Mouse (Mus musculus) cerebellum, postnatal 10 days (tissue): ENCODE results near the gene Fitm1.

Source experiments
- DNase-seq, 2 experiments: peaks; one replicate each; pipeline ENCODE4 v3.0.0; 2021; ENCODE audit warnings: mixed read lengths in 2 of 2

The Fitm1 gene

GRCm38 (mm10) chr14:55575302-55575701 is at the start of gene Fitm1:
Gene Fitm1, plus strand, starts transcription at chr14:55575617.
- DNase-seq = no peak

DNA sequence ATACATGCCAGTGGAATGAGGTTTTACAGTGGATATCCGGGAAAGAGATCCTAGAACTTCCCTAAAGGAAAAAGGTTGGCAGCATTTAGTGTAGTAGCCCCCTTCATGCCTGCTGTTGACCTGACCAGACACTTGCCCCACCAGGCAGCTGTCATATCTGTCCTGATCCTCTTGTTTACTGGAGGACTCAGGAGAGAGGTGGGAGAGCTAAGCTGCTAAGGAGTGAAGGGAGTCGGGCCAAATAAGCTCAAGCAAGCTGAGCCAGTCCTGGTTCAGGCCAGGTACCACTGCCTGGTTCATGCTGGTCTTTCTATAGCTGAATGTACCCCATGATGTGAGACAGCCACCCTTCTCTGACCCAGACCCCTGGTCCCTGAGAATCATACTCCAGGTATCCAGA is 48.7 kb upstream of the Fitm1 start:
- no peak for DNase-seq

DNA sequence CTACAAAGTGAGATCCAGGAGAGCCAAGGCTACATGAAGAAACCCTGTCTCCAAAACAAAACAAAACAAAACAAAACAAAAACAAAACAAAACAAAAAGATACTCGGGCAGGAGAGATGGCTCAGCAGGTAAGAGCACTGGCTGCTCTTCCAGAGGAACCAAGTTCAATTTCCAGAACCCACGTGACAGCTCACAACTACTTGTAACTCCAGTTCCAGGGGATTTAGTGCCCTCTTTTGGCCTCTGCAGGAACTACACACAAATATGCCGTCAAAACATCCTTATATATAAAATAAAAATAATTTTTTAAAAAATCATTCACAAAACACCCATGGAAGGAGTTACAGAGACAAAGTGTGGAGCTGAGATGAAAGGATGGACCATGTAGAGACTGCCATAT is 47.5 kb upstream of the Fitm1 start:
- DNase-seq = peak; percentile 54 to 71

DNA sequence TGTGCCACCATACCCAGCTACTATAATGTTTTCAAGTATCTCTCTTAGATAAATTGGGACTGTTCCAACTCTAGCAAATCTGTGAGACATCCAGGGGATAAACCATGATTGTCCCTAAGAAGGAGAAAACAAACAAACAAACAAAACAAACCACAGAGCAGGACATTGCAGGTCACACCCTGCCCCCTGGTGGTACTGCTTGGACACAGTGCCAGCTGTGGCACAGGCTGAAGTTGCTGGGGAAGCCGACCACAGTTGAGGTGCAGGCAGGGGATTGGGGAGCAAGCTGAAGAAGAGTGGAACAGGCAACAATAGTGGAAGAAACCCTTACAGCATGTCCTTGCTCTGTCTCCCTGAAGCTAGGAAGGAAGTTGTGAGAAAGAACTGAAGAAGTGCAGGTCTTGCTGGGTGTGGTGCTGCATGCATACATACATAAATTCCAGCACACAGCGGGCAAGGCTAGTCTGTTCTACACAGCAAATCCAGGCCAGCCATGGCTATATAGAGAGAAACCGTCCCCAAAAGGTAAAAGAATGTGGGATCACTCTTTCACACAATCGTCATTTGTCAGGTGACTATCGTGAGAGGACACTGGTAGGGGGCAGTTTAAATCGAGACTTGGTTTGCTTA is 39.2 kb upstream of the Fitm1 start:
- peak; percentile 81 to 85 for DNase-seq

DNA sequence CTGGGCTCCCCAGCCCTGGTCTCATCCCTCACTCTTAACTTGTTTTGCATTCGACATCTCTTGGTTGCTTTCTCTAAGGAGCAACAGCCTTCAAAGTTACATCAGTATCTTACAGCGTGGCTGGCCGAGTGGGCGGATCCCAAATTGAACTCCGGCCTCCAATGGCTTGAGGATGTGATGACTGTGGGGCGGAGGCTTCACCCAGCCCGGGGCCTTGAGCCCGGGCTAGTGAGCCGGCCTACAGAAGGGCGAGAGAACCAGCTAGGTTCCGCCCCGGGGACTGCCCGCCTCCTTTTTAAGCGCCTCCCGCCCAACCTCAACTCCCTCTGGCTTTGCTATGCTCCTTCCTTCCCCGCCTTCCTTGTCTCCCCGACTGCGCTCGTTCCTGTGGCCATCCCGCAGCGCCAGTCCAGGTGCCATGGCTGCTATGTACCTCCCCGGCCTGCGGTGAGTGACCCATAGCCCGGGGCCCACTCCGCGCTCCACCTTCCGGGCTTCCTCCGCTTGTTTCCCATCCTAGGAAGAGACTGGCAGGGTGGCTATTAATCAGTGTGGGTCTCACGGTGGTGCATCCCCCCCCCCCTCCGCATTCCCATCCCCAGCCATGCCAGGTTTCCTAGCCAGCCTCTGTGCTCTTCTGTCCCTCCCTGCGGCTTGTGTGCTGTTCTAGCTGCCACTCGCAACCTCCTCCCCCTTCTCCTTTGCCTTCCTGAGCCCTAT is 35.2 kb upstream of the Fitm1 start, which contains the start of gene Pck2:
Pck2 (plus strand) TSS at position 200 of the 720 bp plus-strand sequence.
- peak; percentile 83 to 87 for DNase-seq

- DNase-seq = peak; percentile 93 to 95
Measured at GRCm38 (mm10) chr14:55540787-55541321, 34.6 kb upstream of the Fitm1 start.

- DNase-seq = no peak
Measured at GRCm38 (mm10) chr14:55542268-55542667, 33.1 kb upstream of the Fitm1 start.

- peak; percentile 72 to 76 for DNase-seq
Measured at GRCm38 (mm10) chr14:55544334-55544733, 31.1 kb upstream of the Fitm1 start.

- DNase-seq = peak; percentile 49 to 50
Measured at GRCm38 (mm10) chr14:55550191-55550590, 25.2 kb upstream of the Fitm1 start.

DNA sequence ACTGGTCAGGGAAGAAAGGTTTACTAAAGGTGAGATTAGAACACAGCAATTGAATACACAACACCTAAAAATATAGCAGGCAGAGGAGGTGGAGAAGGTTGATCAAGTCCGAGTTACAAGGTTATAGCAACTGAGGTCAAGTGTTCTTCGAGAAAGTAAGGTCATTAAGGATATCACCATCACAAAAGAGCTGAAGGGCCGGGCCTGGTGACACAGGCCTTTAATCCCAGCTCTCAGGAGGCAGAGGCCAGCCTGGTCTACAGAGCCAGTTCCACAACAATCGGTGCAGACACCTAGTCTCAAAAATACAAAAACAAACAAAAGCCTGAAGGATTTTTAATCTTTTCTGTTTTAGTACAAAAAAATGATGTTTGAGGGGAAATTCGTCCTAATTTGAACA is 24.1 kb upstream of the Fitm1 start:
- DNase-seq = no peak

DNA sequence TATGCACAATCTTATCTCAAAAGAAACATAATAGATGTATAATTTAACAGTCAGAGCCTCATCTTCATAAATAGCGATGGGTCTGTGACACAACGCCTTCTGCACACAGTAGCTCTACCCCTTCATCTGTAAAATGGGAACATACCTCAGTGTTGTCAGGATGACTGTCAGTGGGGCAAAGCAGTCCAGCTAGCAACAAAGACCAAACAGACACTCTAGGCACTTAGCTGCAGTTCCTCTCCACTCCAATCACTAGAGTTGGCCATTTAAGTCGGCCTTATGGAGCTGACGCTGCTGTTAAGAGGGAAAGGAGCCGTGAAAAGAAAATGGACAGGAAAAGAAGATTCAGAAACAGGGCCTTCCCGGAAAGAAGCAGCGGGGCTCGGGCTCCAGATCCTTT is 23.6 kb upstream of the Fitm1 start:
- DNase-seq = no peak

GRCm38 (mm10) chr14:55554635-55555034 is 20.8 kb upstream of the Fitm1 start:
- DNase-seq = no peak

GRCm38 (mm10) chr14:55555788-55556187 is 19.6 kb upstream of the Fitm1 start:
- no peak for DNase-seq

GRCm38 (mm10) chr14:55557003-55557402 is 18.4 kb upstream of the Fitm1 start:
- peak; percentile 93 to 95 for DNase-seq

DNA sequence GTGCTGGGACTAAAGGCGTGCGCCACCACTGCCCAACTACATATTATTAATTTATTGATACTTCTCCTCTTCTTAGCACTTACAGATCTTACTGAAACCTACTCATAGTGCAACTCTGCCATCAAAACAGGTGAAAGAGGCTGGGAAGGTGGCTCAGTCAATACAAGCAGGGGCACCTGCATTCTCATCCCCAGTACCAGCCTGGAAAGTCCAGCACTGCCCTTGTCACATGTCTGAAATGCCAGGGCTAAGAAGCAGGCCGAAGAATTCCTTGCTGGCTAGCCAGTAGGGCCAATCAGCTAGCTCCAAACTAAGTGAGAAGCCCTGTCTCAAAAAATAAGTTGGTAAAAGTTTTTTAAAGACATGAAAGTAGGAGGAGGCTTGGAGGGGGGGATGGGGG is 17.8 kb upstream of the Fitm1 start:
- DNase-seq = no peak

- no peak for DNase-seq
Measured at GRCm38 (mm10) chr14:55558740-55559448, 16.5 kb upstream of the Fitm1 start.

DNA sequence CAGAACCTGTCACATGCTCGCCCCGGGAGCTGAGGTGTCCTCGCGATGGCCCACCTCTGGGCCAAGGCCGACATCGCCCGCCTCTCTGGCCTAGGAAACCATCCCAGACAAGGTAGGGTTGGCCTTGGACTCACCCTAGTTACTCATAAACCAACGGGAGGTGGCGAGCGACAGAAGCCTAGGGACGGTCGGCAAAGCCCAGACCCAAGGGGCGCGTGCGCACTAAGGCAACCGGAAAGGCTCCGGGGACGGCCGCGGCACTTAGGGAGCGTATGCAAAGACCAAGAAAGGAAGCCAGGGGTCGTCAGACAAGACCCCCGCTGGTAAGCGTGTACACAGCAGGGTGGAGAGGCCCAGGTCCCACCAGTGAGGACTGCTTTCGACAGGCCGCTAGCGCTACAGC is 15.6 kb upstream of the Fitm1 start, which contains the start of gene Dcaf11:
Dcaf11 (plus strand) TSS at position 208 of the 403 bp plus-strand sequence.
- DNase-seq = peak; percentile 94 to 96

DNA sequence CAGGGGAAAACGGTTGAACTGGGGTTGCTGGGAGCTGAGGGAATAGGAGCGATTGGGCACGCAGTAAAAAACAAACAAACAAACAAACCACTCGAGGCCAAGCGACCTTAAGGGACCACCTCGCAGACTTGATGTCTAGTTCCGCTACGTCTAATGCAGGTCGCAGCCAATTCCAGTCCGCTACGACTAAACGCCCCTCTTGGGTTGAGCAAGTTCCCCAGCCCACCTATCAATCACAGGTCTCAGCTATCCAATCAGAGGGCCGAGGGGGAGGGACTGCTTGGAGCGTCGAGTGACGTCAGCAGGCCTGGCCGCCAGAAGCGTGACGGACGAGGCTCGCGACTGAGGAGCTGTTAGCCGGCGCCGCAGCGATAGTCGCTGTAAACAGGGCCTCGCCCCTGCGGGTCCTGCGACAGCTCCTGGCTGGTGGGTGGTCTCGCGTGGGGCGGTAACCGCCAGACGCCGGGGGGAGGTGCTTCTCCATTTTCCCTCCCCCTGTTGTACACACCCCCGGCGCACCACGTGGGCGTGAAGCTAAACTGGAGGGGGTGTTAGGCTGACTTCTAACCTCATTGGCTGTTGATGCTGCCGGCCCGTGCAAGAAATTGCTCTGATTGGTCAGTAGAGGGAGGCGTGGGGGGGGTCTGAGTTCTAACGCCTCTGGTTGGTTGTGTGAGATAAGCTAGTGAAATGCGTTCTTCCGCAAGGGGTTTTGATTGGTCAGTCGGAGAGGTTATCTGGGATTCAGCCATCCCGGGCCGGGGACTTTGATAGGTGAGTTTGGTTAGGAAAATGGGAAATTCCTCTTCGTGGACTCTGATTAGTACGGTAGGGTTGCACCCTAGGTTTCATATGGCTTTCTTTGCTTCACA is 15.0 kb upstream of the Fitm1 start, which contains the start of gene A730061H03Rik:
A730061H03Rik (minus strand) TSS at position 205 of the 872 bp plus-strand sequence.
- peak; percentile 99 for DNase-seq

DNA sequence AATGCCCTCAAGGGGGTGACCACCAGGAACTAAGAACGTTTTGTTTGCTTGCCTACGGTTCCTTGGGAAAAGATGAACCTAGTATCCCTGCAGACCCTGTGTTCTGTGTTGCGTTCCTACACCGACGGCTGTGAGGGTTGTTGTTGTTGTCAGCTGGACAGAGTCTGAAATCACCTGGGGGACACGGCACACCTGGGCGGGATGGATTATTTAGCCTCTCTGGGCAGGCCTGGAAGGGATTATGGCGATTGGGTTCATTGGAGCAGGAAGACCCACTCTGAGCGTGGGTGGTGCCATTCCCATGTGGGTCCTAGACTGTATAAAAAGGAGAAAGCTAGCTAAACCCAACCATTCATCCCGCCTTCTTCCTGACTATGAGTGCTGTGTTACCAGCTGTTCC is 13.6 kb upstream of the Fitm1 start:
- no peak for DNase-seq

GRCm38 (mm10) chr14:55563249-55563648 is 12.2 kb upstream of the Fitm1 start:
- DNase-seq = no peak

DNA sequence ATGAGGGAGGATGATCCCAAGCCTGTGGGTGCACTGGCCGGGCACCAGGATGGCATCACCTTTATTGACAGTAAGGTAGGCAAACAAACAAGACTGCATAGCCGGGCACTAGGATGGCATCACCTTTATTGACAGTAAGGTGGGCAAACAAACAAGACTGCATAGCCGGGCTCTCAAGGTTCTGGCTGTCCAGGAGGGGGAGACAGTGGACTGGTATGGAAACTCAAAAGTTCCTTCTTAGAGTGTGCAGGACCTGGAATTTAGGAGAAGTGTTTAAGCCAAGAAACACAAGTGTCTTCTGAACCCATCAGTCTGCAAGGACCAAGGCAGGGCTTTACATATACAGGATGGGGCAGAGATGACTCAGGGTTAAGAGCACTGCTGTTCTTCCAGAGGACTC is 9.7 kb upstream of the Fitm1 start:
- DNase-seq = no peak

GRCm38 (mm10) chr14:55567496-55567895 is 7.9 kb upstream of the Fitm1 start:
- DNase-seq = no peak
